Mouse (Mus musculus): Measurements from ENCODE around the gene Fam50b.

The Fam50b gene

DNA sequence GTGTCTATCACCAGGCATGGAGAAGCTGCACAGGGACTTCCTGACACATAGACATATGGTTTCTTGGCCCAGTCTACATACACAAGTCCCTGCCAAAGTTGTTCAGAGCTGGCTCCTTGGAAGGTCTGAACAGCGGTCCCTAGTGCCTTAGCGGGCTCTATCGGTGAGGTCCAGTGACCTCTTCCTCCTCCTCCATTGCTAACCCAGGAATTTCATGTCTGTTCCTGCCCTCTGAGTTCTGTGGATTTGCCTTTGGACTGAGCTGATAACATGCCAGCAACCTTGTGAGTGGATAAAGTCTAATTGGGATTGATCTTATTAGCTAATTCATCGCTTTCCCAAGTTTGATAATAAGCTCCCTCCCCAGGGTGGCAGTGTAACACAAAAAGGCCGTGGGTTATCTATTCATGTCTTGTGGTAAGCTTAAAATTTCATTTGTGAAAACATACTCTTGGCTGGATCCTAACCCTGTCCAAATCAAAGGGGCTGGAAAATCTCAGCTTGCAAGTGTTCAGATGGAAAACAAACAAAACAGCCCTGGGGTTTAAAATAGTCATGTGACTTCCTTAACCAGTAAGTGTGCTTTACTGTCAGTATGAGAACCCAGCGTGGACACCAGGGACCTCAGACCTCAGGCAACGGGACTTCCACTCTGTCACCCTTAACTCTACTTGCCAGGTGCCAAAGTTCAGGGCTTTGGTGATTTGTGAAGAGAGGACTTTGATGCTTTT is 3.5 kb downstream of the Fam50b start:
- no peak for DNase-seq (ENCODE audit: extremely low read depth, insufficient read length, low spot score)

DNA sequence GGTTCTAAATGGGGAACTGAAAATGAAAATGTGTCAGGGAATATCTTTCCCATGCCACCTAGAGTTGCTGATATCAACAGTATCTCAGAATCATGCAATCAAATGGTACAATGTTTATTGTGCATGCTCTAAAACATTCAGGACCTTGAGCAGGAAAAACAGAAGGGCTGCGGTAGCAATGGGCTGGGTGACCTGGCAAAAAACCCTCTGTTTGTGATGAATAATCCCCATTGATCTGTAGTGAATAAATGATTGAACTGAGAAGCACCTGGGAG is 4.0 kb downstream of the Fam50b start:
- DNase-seq (ENCODE audit: extremely low read depth, insufficient read length, low spot score) = no peak

DNA sequence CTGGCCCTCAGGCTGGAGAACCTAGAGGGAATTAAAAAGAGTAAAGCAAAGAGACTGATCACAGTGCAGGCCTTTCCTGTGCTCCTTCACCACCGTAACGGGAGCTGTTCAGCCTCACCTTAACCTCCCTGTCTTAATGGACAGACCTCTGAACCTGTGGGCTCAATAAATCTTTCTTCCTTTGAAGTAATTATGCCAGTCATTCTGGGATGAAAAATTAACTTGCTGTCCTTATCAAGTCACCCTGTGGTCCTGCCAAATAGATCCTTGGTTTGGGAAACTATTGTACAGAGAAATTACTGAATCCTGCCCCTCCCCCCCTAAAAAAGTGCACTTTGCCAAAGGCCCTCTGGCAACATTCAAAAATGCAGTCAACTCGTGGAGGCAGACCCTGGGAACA is 4.4 kb downstream of the Fam50b start:
- DNase-seq (ENCODE audit: extremely low read depth, insufficient read length, low spot score) = no peak

DNA sequence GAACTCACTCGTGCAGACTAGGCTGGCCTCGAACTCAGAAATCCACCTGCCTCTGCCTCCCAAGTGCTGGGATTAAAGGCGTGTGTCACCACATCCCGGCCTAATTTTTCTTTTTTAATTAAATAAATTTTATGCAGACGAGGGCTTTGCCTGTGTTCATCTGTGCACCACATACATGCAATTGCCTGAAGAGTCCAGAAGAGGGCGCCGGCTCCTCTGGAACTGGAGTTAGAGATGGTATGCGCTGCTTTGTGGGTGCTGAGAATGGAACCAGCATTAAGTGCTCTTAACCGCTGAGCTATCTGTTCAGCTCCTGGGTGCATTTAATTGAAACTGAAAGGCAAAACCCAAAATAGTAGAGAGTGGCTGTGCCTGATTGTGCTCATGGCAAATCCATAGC is 6.6 kb downstream of the Fam50b start:
- no peak for DNase-seq (ENCODE audit: extremely low read depth, insufficient read length, low spot score)

DNA sequence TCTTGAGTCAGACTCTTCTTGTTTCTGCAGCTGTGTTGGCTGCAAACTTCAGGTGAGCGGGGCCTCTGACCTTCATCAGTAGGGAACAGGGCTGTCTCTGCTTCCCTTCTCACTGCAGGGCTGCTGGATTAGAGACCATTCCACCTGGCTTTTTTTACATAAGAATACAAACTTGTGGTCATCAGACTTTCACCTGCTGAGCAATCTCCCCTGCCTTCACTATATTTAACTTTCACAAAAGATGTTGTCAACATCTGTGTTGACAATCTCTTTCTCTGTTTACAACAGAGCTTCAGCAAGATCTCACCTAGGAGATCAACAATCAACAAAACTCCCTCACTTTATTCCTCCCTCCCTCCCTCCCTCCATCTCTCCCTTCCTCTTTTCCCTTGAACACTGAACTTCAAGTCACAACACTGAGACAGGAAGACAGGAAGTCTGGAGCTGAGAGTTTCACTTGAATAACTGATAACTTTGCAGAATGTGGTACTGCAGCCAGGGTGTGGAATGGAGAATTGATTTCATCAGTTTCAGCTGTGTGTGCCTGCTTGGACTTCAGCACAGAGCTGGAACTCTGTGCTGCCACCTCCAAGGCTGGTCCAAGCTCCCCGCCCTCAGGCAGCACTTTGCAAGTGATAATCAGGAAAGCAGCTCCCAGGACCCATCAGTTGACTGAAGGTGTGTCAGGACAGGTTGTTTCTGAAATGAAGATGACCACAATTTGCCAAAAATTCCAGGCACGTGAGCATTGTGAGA is 7.3 kb downstream of the Fam50b start:
- no peak for DNase-seq (ENCODE audit: extremely low read depth, insufficient read length, low spot score)

DNA sequence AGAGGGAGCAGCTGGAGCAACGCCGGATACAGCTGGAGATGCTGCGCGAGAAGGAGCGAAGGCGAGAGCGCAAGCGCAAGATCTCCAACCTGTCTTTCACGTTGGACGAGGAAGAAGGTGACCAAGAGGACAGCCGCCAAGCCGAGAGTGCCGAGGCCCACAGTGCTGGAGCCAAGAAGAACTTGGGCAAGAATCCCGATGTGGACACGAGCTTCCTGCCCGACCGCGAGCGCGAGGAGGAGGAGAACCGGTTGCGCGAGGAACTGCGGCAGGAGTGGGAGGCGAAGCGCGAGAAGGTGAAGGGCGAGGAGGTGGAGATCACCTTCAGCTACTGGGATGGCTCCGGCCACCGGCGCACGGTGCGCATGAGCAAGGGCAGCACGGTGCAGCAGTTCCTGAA is 12.2 kb downstream of the Fam50b start:
- peak; percentile 11 for DNase-seq (ENCODE audit: extremely low read depth, insufficient read length, low spot score)

DNA sequence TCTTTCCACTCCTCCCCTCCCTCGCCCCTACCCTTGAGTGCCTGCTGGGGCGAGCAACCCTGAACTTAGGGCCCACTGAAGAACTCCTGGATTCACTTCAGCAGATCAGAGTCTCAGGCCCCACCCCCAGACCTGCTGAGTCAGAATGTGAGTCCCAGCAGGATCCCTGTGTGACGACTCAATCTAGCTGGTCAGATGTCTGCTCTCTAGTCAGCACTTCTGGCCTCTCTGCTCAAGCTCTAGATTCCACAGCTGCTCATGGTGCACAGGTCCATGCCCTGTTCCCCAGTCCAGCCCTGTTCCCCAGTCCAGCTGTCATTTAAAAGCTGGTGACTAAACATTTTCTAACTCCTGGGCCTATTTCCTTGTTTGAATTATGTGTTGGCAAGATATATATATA is 13.9 kb downstream of the Fam50b start:
- peak; percentile 35 for DNase-seq (ENCODE audit: extremely low read depth, insufficient read length, low spot score)

DNA sequence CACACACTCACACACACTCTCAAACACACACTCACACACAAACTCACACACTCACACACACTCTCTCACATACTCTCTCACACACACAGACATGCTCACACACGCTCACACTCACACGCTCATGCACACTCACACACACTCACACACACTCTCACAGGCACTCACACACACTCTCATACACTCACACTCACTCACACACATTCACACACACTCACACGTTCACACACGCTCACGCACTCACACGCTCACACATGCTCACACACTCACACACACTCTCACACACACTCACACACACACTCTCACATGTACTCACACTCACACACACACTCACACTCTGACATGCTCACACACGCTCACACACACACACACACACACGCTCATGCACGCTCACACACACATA is 24.6 kb downstream of the Fam50b start:
- DNase-seq (ENCODE audit: extremely low read depth, insufficient read length, low spot score) = no peak

DNA sequence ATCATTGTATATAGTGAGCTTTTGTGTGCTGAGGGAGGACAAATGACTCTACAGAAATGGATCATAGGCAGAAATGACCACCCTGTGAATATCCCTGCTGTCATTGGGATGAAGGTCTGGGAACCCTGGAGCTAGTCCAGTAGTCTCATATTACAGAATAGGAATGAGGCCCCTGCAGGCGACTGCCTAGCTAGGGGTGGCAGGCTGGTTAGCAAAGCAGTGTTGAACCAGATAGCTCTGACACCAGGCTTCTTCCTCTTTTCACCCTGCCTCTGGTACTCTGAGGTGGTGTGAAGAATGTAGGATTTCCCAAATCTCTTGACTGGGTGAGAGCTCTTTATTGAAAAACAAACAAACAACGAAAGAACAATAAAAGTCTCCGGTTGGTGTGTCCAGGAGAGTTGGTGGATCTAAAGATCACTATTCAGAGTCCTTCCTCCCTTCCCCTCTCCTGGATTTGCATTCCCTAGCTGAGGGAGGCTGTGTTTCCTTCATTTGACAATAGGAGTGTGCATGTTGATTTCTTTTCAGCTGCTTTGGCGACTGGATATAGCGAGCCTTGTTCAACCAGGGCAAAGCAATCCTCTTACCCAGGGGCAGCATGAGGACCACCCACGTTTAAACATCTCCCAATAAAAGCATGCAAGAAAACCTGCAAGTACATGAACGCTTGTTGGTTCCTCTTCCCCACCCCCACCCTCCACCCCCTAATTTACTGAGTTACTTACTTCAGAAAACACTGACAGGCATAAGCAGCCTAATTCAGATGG is 26.1 kb downstream of the Fam50b start:
- DNase-seq (ENCODE audit: extremely low read depth, insufficient read length, low spot score) = no peak

DNA sequence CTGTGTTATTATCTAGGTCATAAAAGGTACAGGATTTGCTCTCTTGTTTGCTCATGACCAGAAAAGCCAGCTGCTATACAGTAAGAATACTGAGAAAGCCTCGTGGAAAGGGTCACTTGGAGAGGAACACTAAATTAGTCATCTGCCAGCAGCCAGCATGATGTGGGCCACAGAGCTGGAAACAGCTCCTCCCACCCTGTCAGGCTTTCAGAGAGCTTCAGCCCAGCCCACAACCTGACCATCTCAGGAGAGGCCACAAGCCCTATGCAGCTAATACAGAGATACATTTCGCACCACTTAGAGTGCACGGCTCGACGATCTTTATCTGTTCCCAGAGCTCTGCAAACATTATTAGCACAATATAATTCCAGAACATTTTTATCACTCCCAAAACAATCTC is 27.5 kb downstream of the Fam50b start:
- peak; percentile 11 for DNase-seq (ENCODE audit: extremely low read depth, insufficient read length, low spot score)

DNA sequence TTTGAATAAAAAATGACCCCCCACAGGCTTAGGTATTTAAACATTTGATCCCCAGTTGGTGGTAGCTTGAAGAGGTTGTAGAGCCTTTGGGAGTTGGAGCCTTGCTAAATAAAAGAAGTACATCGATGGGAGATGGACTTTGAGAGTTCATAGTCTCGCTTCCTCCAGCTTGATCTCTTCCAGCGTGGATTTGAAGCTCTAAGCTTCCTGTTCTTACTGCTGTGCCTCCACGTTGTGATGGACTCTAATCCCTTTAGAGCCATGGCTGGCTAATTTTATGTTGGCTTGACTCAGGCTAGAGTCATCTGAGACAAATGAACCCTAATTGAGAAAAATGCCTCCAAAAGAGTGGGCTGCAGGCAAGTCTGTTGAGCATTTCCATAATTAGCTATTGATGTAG is 28.2 kb downstream of the Fam50b start:
- DNase-seq (ENCODE audit: extremely low read depth, insufficient read length, low spot score) = no peak

DNA sequence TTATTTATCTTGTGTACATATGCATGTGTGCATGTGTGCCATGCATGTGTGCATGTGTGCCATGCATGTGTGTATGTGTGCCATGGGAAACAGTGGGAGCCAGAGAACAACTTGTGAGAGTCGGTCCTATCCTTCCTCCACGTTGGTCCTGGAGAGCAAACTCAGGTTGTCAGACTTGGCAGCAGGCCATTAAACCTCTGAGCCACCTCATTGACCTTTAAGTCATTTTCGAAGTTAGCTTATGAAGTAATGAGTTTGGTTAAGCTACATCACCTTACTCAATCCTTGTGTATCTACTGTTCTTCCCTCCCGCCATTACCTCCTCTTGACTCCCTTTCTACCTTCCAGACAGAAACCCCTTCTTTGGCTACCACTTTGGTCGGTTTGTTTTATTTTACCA is 30.6 kb downstream of the Fam50b start:
- DNase-seq (ENCODE audit: extremely low read depth, insufficient read length, low spot score) = no peak

DNA sequence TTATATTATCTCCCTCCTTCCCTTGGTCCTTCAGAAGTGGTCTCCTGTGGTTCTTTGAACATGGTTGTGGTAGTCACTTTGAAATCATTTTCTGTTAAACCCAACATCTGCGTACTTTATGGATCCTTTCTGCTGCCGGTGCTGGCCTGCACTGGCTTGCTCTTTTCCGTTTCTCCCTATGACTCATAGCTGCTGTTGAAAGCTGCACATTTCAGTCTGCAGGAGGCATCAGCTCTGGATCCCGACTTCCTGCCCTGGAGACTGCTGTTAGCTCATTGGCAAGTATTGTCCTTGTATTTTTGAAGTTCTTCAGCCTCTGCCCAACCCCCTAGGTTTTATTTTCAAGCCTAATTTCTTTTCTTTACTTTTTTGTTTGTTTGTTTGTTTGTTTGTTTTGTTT is 31.9 kb downstream of the Fam50b start:
- DNase-seq (ENCODE audit: extremely low read depth, insufficient read length, low spot score) = peak; percentile 45

DNA sequence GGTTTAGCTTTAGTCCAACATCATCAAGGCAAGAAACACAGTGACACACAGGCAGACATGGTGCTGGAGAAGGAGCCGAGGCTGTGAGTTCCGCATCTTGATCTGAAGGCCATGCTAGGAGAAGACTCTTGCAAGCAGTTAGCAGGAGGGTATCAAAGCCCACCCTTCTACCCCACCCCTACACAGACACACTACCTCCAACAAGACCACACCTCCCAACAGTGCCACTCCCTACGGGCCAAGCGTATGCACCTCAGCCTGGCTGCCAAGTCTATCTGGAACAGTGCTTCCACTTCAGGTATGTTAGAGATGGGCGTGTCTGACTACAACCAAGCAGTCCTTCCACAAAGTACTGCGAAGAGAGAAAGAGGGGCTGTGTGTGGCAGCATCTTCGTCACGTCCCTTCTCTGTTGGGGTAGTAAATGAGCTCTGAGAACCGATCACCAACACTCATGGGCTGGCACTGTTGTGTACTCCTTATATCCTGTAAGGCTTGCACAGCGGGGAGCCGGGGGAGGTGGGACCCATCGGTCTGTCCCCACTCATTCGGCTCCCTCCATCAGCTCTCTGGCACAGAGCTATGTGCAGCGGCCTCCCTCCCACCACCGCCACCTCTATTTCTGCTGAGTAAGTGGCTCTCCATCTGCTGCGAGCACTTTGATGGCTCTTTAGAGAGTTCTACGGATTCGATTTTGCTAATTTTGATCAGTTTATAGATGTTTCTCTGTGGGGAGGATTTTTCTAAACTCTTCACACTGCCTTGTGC is 33.1 kb downstream of the Fam50b start:
- DNase-seq (ENCODE audit: extremely low read depth, insufficient read length, low spot score) = no peak

DNA sequence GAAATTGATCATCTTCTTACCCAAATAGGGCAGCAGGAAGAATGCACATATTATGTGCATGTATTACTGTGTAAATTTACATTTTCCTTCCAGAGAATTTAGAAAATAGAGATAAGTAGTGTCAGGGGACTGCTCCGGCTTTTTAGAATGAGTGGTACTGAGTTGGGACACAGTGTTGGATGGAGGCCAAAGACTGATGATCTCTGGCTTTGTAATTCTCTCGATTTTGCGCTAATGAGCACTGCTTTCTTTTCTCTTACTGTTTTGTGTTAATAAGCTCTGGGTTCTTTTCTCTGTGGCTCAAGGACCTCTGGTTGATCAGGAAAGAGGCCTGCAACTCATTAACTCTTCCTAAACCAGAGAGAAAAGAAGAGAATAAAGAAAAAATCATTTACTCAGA is 42.1 kb downstream of the Fam50b start:
- DNase-seq (ENCODE audit: extremely low read depth, insufficient read length, low spot score) = no peak

DNA sequence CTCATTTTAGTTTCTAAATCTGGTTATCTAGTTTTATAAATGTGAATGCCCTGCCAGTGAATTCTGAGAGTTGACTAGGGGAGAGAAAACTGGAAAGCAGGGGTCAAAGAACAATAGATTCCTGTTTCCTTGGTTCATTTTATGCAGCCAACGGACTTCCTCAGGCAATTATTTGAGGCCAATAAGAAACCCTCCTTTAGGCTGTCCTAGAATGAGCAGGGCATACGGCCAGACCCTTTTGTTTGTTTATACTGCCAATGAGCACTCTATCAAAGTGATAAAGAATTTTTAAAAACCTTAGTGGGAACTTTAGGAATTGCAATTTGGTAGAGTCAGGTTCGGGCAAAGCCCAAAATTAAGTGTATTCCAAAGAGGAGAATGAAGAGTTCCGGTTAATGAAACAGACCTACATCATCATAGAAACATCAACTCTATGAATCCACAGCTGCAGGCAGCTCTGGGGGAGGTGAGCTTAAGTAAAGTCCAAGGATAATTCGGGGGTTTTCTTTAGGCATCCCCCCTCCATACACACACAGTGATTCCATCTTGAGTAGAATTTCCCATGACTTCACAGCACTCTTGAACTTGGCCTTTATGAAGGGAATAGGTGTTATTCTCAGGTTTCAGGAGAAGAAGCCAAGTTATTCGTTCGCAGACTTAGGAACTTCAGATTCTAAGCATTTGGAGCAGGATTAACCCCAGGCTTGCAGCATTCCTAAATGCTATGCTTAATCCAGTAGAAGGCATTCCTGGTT is 46.4 kb downstream of the Fam50b start:
- no peak for DNase-seq (ENCODE audit: extremely low read depth, insufficient read length, low spot score)

DNA sequence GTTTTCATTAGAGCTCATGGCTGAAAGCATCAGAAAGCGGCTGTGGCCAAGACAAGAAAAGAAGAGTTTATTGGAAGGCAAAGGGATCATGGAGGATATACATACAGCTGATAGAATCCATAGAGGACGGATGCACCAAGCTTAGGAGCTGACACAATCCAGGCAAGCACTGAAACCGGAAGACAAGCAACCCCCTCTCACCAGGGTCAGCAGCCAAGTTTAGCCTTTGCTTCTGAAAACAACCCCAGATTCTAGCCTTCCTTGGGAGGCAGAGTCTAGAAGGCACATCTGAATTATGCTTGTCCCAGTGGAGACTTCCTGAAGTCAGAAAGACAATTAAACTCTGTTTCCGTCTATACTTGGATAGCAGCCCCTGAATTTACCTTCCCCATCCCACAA is 47.0 kb downstream of the Fam50b start:
- no peak for DNase-seq (ENCODE audit: extremely low read depth, insufficient read length, low spot score)

DNA sequence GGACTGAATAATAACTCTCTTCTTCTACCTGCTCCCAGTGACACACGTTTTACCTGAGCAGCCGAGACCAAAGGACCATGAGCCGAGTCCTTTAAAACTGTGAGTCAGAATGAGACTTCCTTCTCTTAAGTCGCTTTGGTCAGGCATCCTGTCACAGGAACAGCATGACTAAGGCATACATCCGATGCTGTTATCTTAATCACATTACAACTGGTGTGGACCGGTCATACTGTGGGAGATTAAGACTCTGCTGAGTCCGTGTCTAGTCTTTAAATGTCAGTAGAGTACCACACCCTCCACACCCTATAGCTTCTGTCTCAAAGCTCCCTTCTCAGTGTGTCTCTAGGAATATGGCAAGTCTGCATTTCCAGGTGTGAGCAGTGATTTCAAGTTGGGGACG is 50.2 kb downstream of the Fam50b start:
- no peak for DNase-seq (ENCODE audit: extremely low read depth, insufficient read length, low spot score)

DNA sequence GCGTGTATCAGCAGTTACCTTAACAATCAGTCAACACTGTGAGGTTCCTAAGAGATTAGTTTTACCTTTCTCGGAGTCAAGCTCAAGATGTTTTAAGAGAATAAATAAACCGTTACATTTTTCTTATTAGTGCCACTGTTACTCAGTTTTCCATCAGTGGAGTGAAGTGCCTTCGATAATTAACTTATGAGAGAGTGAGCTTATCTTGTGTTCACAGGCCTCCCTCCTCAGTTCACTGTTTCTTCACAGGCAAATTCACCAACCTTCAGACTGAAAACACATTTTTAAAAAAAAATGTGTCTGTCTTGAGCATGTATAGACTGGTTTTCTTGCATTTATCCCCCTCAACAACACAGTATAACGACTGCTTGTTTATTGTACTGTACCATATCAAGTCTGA is 52.0 kb downstream of the Fam50b start:
- DNase-seq (ENCODE audit: extremely low read depth, insufficient read length, low spot score) = no peak

DNA sequence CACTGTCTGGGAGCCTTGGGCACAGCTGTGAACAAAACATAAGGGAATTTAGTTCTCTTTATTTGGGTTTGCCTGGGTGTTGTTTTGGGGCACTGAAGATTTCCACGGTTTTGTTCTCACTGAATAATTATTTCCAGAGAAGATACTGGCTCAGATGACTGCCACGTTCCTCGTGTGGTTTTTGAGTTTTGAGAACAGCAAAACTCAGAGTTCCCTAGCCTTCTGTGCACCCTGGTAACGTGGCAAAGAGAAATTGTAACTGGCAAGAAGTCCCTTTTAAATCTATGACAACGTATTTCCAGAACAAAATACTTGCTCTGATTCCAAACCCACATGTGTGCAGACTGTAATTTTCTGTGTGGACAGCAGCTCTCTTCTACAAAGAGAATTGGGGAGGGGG is 52.9 kb downstream of the Fam50b start:
- DNase-seq (ENCODE audit: extremely low read depth, insufficient read length, low spot score) = no peak
